Mouse (Mus musculus): ENCODE data around the gene Pam16.

The Pam16 gene

GRCm38 (mm10) chr16:4596141-4596728, 28.6 kb downstream of the Pam16 start:
- CTCF ChIA-PET: interaction anchor here in 3 of 4 experiments (0.6 to 2.0 kb wide), 13 partner anchors 10 to 37 kb away, joined by 3 to 15 read pairs (median 4); partner anchors contain the start of gene Tfap4 (in 3 of the 3)

GRCm38 (mm10) chr16:4595527-4595963, 29.2 kb downstream of the Pam16 start:
- ChIA-PET CTCF (interaction anchor here in 3 of 4 experiments (0.6 to 2.0 kb wide), 9 partner anchors 9 to 36 kb away, joined by 3 to 14 read pairs (median 6); partner anchors contain the start of gene Tfap4 (in 1 of the 3)), POLR2A (interaction anchor here (0.8 to 34.6 kb wide), 32 partner anchors 8 to 106 kb away, joined by 3 to 632 read pairs (median 4); partner anchors contain the start of genes Pam16 (in 2 of the 4), Srl (in 2 of the 4), Tfap4 (in 2 of the 4) and Coro7 (in 1 of the 4))

More at GRCm38 (mm10) chr16:4596141-4596728, 28.6 kb downstream of the Pam16 start:
- POLR2A ChIA-PET: interaction anchor here (0.8 to 34.6 kb wide), 31 partner anchors 9 to 107 kb away, joined by 3 to 632 read pairs (median 4); partner anchors contain the start of genes Pam16 (in 2 of the 4), Srl (in 2 of the 4), Coro7 (in 1 of the 4) and Tfap4 (in 1 of the 4)

GRCm38 (mm10) chr16:4594814-4595526, 29.8 kb downstream of the Pam16 start:
- ChIA-PET POLR2A (interaction anchor here in 3 of 4 experiments (0.6 to 34.6 kb wide), 33 partner anchors 8 to 285 kb away, joined by 3 to 632 read pairs (median 5); partner anchors contain the start of genes Pam16 (in 3 of the 3), Tfap4 (in 2 of the 3), Coro7 (in 1 of the 3) and Srl (in 1 of the 3)), CTCF (interaction anchor here in 3 of 4 experiments (0.6 to 2.0 kb wide), 8 partner anchors 9 to 86 kb away, joined by 3 to 12 read pairs (median 5); no protein-coding TSS in a partner anchor)

- POLR2A ChIA-PET: interaction anchor here (0.6 to 34.6 kb wide), 37 partner anchors 8 to 483 kb away, joined by 3 to 632 read pairs (median 5); partner anchors contain the start of genes Tfap4 (in 4 of the 4), Pam16 (in 2 of the 4), Ubald1 (in 2 of the 4) and Srl (in 1 of the 4)
- CTCF ChIA-PET: interaction anchor here in 3 of 4 experiments (0.6 to 2.1 kb wide), 16 partner anchors 7 to 86 kb away, joined by 3 to 27 read pairs (median 4); partner anchors contain the start of gene Tfap4 (in 2 of the 3)
These were observed 30.6 kb downstream of the Pam16 start, which contains the start of gene Glis2 for GRCm38 (mm10) chr16:4593971-4594813. Glis2 (plus strand) TSS chr16:4594713.

GRCm38 (mm10) chr16:4592909-4593875, 31.6 kb downstream of the Pam16 start:
- POLR2A ChIA-PET: interaction anchor here (0.6 to 34.6 kb wide), 29 partner anchors 7 to 484 kb away, joined by 3 to 632 read pairs (median 4); partner anchors contain the start of genes Tfap4 (in 3 of the 4), Pam16 (in 2 of the 4), Ubald1 (in 2 of the 4) and Cdip1 (in 1 of the 4)
- CTCF ChIA-PET: interaction anchor here (0.6 to 2.1 kb wide), 26 partner anchors 8 to 874 kb away, joined by 3 to 27 read pairs (median 4); partner anchors contain the start of genes Tfap4 (in 3 of the 4), Pam16 (in 1 of the 4) and Srl (in 1 of the 4)

- POLR2A ChIA-PET: interaction anchor here in 1 of 4 experiments (1.3 to 8.7 kb wide), 2 partner anchors 21 to 33 kb away, joined by 4 to 151 read pairs; partner anchors contain the start of gene Tfap4
- CTCF ChIA-PET: interaction anchor here in 1 of 4 experiments (0.7 to 2.3 kb wide), 2 partner anchors 17 to 116 kb away, joined by 3 to 7 read pairs; no protein-coding TSS in a partner anchor
These were observed 34.6 kb downstream of the Pam16 start for GRCm38 (mm10) chr16:4590236-4590635.

GRCm38 (mm10) chr16:4587516-4588210, 37.1 kb downstream of the Pam16 start:
- CTCF ChIA-PET: interaction anchor here in 3 of 4 experiments (0.5 to 3.4 kb wide), 7 partner anchors 11 to 28 kb away, joined by 3 to 36 read pairs (median 7); partner anchors contain the start of gene Tfap4 (in 2 of the 3)

GRCm38 (mm10) chr16:4586531-4587123, 38.2 kb downstream of the Pam16 start:
- CTCF ChIA-PET: interaction anchor here (0.6 to 3.4 kb wide), 39 partner anchors 8 to 583 kb away, joined by 3 to 36 read pairs (median 5); partner anchors contain the start of genes Tfap4 (in 2 of the 4), Cdip1 (in 1 of the 4), Slx4 (in 1 of the 4) and Srl (in 1 of the 4)
- POLR2A ChIA-PET: interaction anchor here (0.5 to 8.7 kb wide), 87 partner anchors 9 to 669 kb away, joined by 3 to 151 read pairs (median 4); partner anchors contain the start of genes Tfap4 (in 4 of the 4), Pam16 (in 3 of the 4), Srl (in 3 of the 4) and Coro7 (in 2 of the 4)

More at GRCm38 (mm10) chr16:4587516-4588210, 37.1 kb downstream of the Pam16 start:
- POLR2A ChIA-PET: interaction anchor here in 3 of 4 experiments (0.6 to 8.7 kb wide), 29 partner anchors 8 to 305 kb away, joined by 3 to 151 read pairs (median 10); partner anchors contain the start of genes Glis2 (in 2 of the 3), Pam16 (in 2 of the 3), Tfap4 (in 2 of the 3) and Srl (in 1 of the 3)

- POLR2A ChIA-PET: interaction anchor here (0.6 to 8.7 kb wide), 91 partner anchors 8 to 670 kb away, joined by 3 to 151 read pairs (median 4); partner anchors contain the start of genes Tfap4 (in 4 of the 4), Pam16 (in 3 of the 4), Srl (in 3 of the 4) and Coro7 (in 2 of the 4)
These were observed 38.9 kb downstream of the Pam16 start for GRCm38 (mm10) chr16:4585642-4586530.

GRCm38 (mm10) chr16:4584438-4584837, 40.4 kb downstream of the Pam16 start:
- ChIA-PET POLR2A (interaction anchor here in 2 of 4 experiments (1.0 to 8.7 kb wide), 20 partner anchors 8 to 296 kb away, joined by 3 to 151 read pairs (median 4); partner anchors contain the start of genes Pam16 (in 2 of the 2), Tfap4 (in 2 of the 2), Glis2 (in 1 of the 2) and Ubald1 (in 1 of the 2)), CTCF (interaction anchor here in 3 of 4 experiments (0.7 to 3.4 kb wide), 9 partner anchors 12 to 35 kb away, joined by 3 to 36 read pairs (median 7); partner anchors contain the start of gene Tfap4 (in 1 of the 3))

More at GRCm38 (mm10) chr16:4585642-4586530, 38.9 kb downstream of the Pam16 start:
- CTCF ChIA-PET: interaction anchor here (0.5 to 3.4 kb wide), 43 partner anchors 7 to 583 kb away, joined by 3 to 36 read pairs (median 4); partner anchors contain the start of genes Tfap4 (in 2 of the 4), Cdip1 (in 1 of the 4), Slx4 (in 1 of the 4) and Srl (in 1 of the 4)

- ChIA-PET CTCF (interaction anchor here (0.6 to 3.4 kb wide), 5 partner anchors 23 to 26 kb away, joined by 3 to 36 read pairs (median 4); partner anchors contain the start of gene Tfap4 (in 1 of the 4)), POLR2A (interaction anchor here in 3 of 4 experiments (0.7 to 8.7 kb wide), 12 partner anchors 7 to 381 kb away, joined by 3 to 151 read pairs (median 4); partner anchors contain the start of genes Tfap4 (in 2 of the 3) and Pam16 (in 1 of the 3))
These were observed 41.0 kb downstream of the Pam16 start for GRCm38 (mm10) chr16:4583807-4584206.

- ChIA-PET POLR2A (interaction anchor here in 3 of 4 experiments (0.7 to 8.7 kb wide), 9 partner anchors 12 to 174 kb away, joined by 3 to 151 read pairs (median 6); partner anchors contain the start of genes Glis2 (in 2 of the 3) and Tfap4 (in 2 of the 3)), CTCF (interaction anchor here (0.6 to 7.0 kb wide), 5 partner anchors 12 to 513 kb away, joined by 3 to 54 read pairs (median 3); no protein-coding TSS in a partner anchor)
These were observed 43.6 kb downstream of the Pam16 start for GRCm38 (mm10) chr16:4581179-4581578.

All from embryonic stem cell, embryonic (primary cell).